Mouse (Mus musculus) hindbrain, embryonic 11.5 days (tissue): ENCODE results near the gene Enc1. TPM values are rescaled to one million over a fixed set of nuclear protein-coding genes. Genes with fewer than 3 reads are reported as not detected.

Experiments
- ATAC-seq: fragments of 200-750 bp; cut with Nextera tagmentation; 2 replicates; pipeline ENCODE4 v1.8.0; 2017; ENCODE audit warnings: mild to moderate bottlenecking, moderate TSS enrichment, moderate library complexity; ENCODE audit not compliant: low FRiP score
- DNase-seq: peaks from one replicate; pipeline ENCODE4 v3.0.0-alpha.2; 2015; ENCODE audit warnings: low spot score
- H3K27ac ChIP-seq: fragments of 300-500 bp; sonication (generic); 2 replicates; pipeline ENCODE4 v1.5.1; 2014; ENCODE audit warnings: mild to moderate bottlenecking, low read depth, low read length
- H3K27me3 ChIP-seq: fragments of 300-500 bp; sonication (generic); 2 replicates; pipeline ENCODE4 v1.6.1; 2014; ENCODE audit warnings: mild to moderate bottlenecking, low read length, moderate library complexity, mixed read lengths; ENCODE audit not compliant: control insufficient read depth, insufficient read depth
- H3K36me3 ChIP-seq: fragments of 300-500 bp; sonication (generic); 2 replicates; pipeline ENCODE4 v1.6.1; 2014; ENCODE audit warnings: mild to moderate bottlenecking, low read length, moderate library complexity, mixed read lengths; ENCODE audit not compliant: control insufficient read depth, insufficient read depth
- H3K4me1 ChIP-seq: fragments of 300-500 bp; sonication (generic); replicated peaks from 2 replicates; pipeline ENCODE4 v1.6.1; 2014; ENCODE audit warnings: low read length, mixed read lengths; ENCODE audit not compliant: control insufficient read depth, insufficient read depth
- H3K4me2 ChIP-seq: fragments of 300-500 bp; sonication (generic); replicated peaks from 2 replicates; pipeline ENCODE4 v1.6.1; 2014; ENCODE audit warnings: mild to moderate bottlenecking, low read depth, low read length
- H3K4me3 ChIP-seq: fragments of 300-500 bp; sonication (generic); 2 replicates; pipeline ENCODE4 v1.5.1; 2014; ENCODE audit warnings: low read depth, low read length
- H3K9ac ChIP-seq: fragments of 300-500 bp; sonication (generic); 2 replicates; pipeline ENCODE4 v1.6.1; 2014; ENCODE audit warnings: low read depth, low read length
- H3K9me3 ChIP-seq: fragments of 300-500 bp; sonication (generic); 2 replicates; pipeline ENCODE4 v1.6.1; 2016; ENCODE audit warnings: low read length; ENCODE audit not compliant: control insufficient read depth
- WGBS: fragments of 180-500 bp; shearing (Covaris S2); extraction: QIAGEN DNeasy Blood & Tissue Kit; methylation state at CpG from one replicate; pipeline ENCODE4 v1.1.7; 2014; 5-methylcytosine and 5-hydroxymethylcytosine counted together
- polyA plus RNA-seq: library from polyadenylated mRNA; unstranded; fragments of >200 nt; fragmentation: Nextera tagmentation; extraction: Ambion mirVana; gene quantifications from 2 replicates; pipeline ENCODE4 v1.2.1, GENCODE M21; 2014

The Enc1 gene
- polyA plus RNA-seq, 1 experiment from 2014 or later: 45.9 TPM

- Histone ChIP-seq H3K4me1 (peaks cover 5% of the 10 kb centered on the region), H3K9me3 (no peaks in the 10 kb centered on the region), H3K4me2 (no peak overlapping the region), H3K36me3 (no peaks in the 10 kb centered on the region), H3K4me3 (no peak overlapping the region), H3K9ac (no peak overlapping the region), H3K27ac (no peak overlapping the region; the same call in 1 of the 2 replicates), H3K27me3 (no peaks in the 10 kb centered on the region)
- WGBS: 76% methylated on average over 11 of the region's 11 CpGs
- ATAC-seq: no peak
- no peak for DNase-seq
Measured at GRCm38 (mm10) chr13:97295853-97296219, 54.9 kb downstream of the Enc1 start.

GRCm38 (mm10) chr13:97296281-97296680 lies 55.4 kb downstream of the Enc1 start:
- Histone ChIP-seq H3K27ac (no peak overlapping the region), H3K4me3 (no peak overlapping the region), H3K4me2 (no peak overlapping the region), H3K4me1 (peaks cover 2% of the 10 kb centered on the region), H3K27me3 (no peaks in the 10 kb centered on the region), H3K9ac (no peak overlapping the region), H3K9me3 (no peaks in the 10 kb centered on the region), H3K36me3 (no peaks in the 10 kb centered on the region)
- DNase-seq (no peak), ATAC-seq (no peak)
- 84% methylated on average over 8 of the region's 8 CpGs for WGBS

- Histone ChIP-seq H3K4me3 (no peak overlapping the region), H3K9ac (no peak overlapping the region), H3K9me3 (no peaks in the 10 kb centered on the region), H3K27ac (no peak overlapping the region), H3K4me2 (no peak overlapping the region), H3K27me3 (no peaks in the 10 kb centered on the region), H3K36me3 (no peaks in the 10 kb centered on the region), H3K4me1 (no peaks in the 10 kb centered on the region; the same call in none of the 2 replicates)
- no peak for DNase-seq
- ATAC-seq: no peak
- WGBS: 94% methylated on average over 5 of the region's 5 CpGs
Measured at GRCm38 (mm10) chr13:97296757-97297156, 55.9 kb downstream of the Enc1 start.

GRCm38 (mm10) chr13:97297418-97298050 lies 56.6 kb downstream of the Enc1 start:
- DNase-seq (no peak), ATAC-seq (no peak)
- Histone ChIP-seq H3K4me1 (no peaks in the 10 kb centered on the region; the same call in 1 of the 2 replicates), H3K9ac (no peak overlapping the region), H3K4me3 (no peak overlapping the region), H3K36me3 (no peaks in the 10 kb centered on the region), H3K9me3 (no peaks in the 10 kb centered on the region), H3K4me2 (no peak overlapping the region), H3K27ac (no peak overlapping the region), H3K27me3 (no peaks in the 10 kb centered on the region)
- WGBS: 78% methylated on average over 14 of the region's 14 CpGs

- no peak overlapping the region for H3K4me2 ChIP-seq
- WGBS: 94% methylated on average over 4 of the region's 4 CpGs
- no peak overlapping the region for H3K27ac ChIP-seq
- no peak for ATAC-seq
- H3K27me3 ChIP-seq: no peaks in the 10 kb centered on the region
- H3K9ac ChIP-seq: no peak overlapping the region
- H3K4me1 ChIP-seq: no peaks in the 10 kb centered on the region
- H3K9me3 ChIP-seq: no peaks in the 10 kb centered on the region
- no peak overlapping the region for H3K4me3 ChIP-seq
- no peak for DNase-seq
- H3K36me3 ChIP-seq: no peaks in the 10 kb centered on the region
Measured at GRCm38 (mm10) chr13:97298896-97299295, 58.0 kb downstream of the Enc1 start.

GRCm38 (mm10) chr13:97299877-97300873 lies 59.3 kb downstream of the Enc1 start:
- Histone ChIP-seq H3K4me3 (no peak overlapping the region), H3K27me3 (no peaks in the 10 kb centered on the region), H3K9me3 (no peaks in the 10 kb centered on the region), H3K4me2 (no peak overlapping the region), H3K36me3 (no peaks in the 10 kb centered on the region), H3K9ac (no peak overlapping the region), H3K27ac (no peak overlapping the region), H3K4me1 (no peaks in the 10 kb centered on the region)
- WGBS: 80% methylated on average over 12 of the region's 12 CpGs
- DNase-seq: no peak
- no peak for ATAC-seq

Other genes starting within 250 kb of the Enc1 start
- not detected in 2 replicates for gene 1700029F12Rik, start 206.7 kb upstream of the Enc1 start, polyA plus RNA-seq
- gene Fam169a, start 173.8 kb upstream of the Enc1 start, polyA plus RNA-seq: 10.9 and 12.2 TPM in 2 replicates
- 0.64 and 1.6 TPM in 2 replicates for gene Gm6169, start 141.9 kb upstream of the Enc1 start, polyA plus RNA-seq
- gene Gfm2, start 103.2 kb upstream of the Enc1 start, polyA plus RNA-seq: 35.2 and 39.1 TPM in 2 replicates
- 67.1 and 71.0 TPM in 2 replicates for gene Nsa2, start 103.2 kb upstream of the Enc1 start, polyA plus RNA-seq
- 26.6 and 28.7 TPM in 2 replicates for gene Hexb, start 42.7 kb upstream of the Enc1 start, polyA plus RNA-seq